Mouse (Mus musculus): Measurements from ENCODE around the gene Phf20.

Phf20 gene

GRCm38 (mm10) chr2:156278226-156279017, 82.2 kb downstream of the Phf20 start:
- DNase-seq: peak; percentile 76

GRCm38 (mm10) chr2:156281227-156281626, 85.0 kb downstream of the Phf20 start:
- peak; percentile 37 for DNase-seq

- no peak for DNase-seq
These were observed 88.9 kb downstream of the Phf20 start for GRCm38 (mm10) chr2:156285161-156285560.

GRCm38 (mm10) chr2:156286733-156287132, 90.5 kb downstream of the Phf20 start:
- no peak for DNase-seq

- DNase-seq: no peak
These were observed 92.0 kb downstream of the Phf20 start for GRCm38 (mm10) chr2:156288222-156288621.

- peak; percentile 72 for DNase-seq
These were observed 93.4 kb downstream of the Phf20 start for GRCm38 (mm10) chr2:156289552-156290160.

GRCm38 (mm10) chr2:156291998-156292397, 95.7 kb downstream of the Phf20 start:
- no peak for DNase-seq

- DNase-seq: no peak
These were observed 99.4 kb downstream of the Phf20 start for GRCm38 (mm10) chr2:156295601-156296063.

- no peak for DNase-seq
These were observed 99.9 kb downstream of the Phf20 start for GRCm38 (mm10) chr2:156296190-156296589.

- no peak for DNase-seq
These were observed 101.4 kb downstream of the Phf20 start for GRCm38 (mm10) chr2:156297653-156298052.

- DNase-seq: no peak
These were observed 102.2 kb downstream of the Phf20 start for GRCm38 (mm10) chr2:156298458-156298857.

GRCm38 (mm10) chr2:156302063-156302462, 105.8 kb downstream of the Phf20 start:
- DNase-seq: no peak

GRCm38 (mm10) chr2:156304351-156304750, 108.1 kb downstream of the Phf20 start:
- DNase-seq: no peak

GRCm38 (mm10) chr2:156305818-156306217, 109.6 kb downstream of the Phf20 start:
- DNase-seq: no peak

GRCm38 (mm10) chr2:156307261-156307660, 111.0 kb downstream of the Phf20 start:
- no peak for DNase-seq

GRCm38 (mm10) chr2:156309948-156310347, 113.7 kb downstream of the Phf20 start:
- DNase-seq: no peak

GRCm38 (mm10) chr2:156310455-156310854, 114.2 kb downstream of the Phf20 start:
- no peak for DNase-seq

GRCm38 (mm10) chr2:156310945-156311344, 114.7 kb downstream of the Phf20 start:
- no peak for DNase-seq

GRCm38 (mm10) chr2:156311441-156311840, 115.2 kb downstream of the Phf20 start:
- DNase-seq: no peak

GRCm38 (mm10) chr2:156311841-156312291, 115.6 kb downstream of the Phf20 start:
- DNase-seq: peak; percentile 46

- DNase-seq: peak; percentile 83
These were observed 116.1 kb downstream of the Phf20 start, which contains the start of the genes Cnbd2 and Scand1 for GRCm38 (mm10) chr2:156312297-156312897. Gene Cnbd2, plus strand, starts transcription at chr2:156312299. Gene Scand1, minus strand, starts transcription at chr2:156312704.

- no peak for DNase-seq
These were observed 116.9 kb downstream of the Phf20 start for GRCm38 (mm10) chr2:156313153-156313552.

GRCm38 (mm10) chr2:156314811-156315210, 118.5 kb downstream of the Phf20 start:
- no peak for DNase-seq

GRCm38 (mm10) chr2:156318491-156318890, 122.2 kb downstream of the Phf20 start:
- no peak for DNase-seq
